Mouse (Mus musculus) urinary bladder, postnatal 4 days (tissue): ENCODE measurements at regions not wholly inside any gene's neighbourhood (a gene's known extent, or its start where the extent isn't known, plus 50 kb on each side); places are given as distances from the start of the nearest gene placed in this dataset.

Experiments used
- DNase-seq, 2 experiments: peaks; one replicate each; pipeline ENCODE4 v3.0.0; 2021 to 2022; ENCODE audit warnings: low spot score in 2 of 2

- no peak for DNase-seq
Measured at GRCm38 (mm10) chr2:128368534-128369273, 222.3 kb upstream of the Spdye4c start.

DNA sequence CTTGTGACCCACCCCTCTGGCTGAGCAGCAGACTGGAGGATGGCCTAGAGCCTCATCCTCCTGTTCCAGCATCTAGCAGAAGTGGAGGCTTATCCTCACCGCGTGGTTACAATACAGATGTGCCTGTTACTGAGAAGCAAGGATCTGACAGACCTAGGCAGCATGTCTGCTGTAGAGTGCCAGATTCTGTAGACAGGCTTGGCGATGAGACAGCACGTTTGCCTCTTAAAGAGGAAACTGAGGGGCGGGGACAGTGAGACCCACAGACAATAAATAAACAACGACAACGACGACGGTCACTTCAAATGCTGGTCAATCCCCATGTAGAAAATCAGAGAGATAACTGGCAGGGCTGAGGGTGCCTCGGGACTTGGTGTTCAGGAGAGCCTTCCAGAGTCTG lies 220.2 kb upstream of the Spdye4c start:
- no peak for DNase-seq

DNA sequence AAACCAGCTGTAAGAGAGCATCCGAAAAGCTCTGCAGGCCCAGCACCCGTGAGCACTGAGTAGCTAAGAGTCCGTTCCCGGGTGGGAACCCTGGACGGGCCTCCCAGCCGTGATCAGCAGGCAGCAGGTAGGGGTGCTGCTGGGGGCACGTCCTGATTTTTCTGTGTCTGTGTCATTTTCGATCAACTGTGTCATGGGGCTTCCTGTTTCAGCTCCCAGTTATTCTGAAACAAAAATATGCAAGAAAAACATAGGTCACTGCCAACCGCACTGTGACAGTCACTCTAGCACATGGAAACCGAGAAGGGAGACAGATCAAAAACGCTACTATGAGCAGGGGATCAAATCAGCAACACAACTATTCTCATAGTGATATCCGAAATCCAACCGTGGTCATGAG lies 218.8 kb upstream of the Spdye4c start:
- no peak for DNase-seq

GRCm38 (mm10) chr2:128373363-128374252 lies 217.4 kb upstream of the Spdye4c start:
- no peak for DNase-seq

DNA sequence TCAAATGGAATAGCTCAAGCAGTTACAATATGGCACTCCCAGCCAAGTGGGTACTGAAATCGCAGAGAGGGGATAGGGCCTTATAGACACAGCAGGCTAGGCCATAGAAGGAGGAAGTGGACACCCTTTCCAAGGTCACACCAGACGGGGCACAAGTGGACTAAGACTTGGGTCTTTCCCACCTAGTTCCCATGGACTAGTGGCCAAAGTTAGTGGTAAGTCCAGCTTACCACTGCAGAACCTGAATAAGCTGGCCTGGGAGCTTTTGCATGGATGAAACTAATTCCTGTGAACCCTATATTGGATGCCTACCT lies 216.8 kb upstream of the Spdye4c start:
- DNase-seq = no peak

DNA sequence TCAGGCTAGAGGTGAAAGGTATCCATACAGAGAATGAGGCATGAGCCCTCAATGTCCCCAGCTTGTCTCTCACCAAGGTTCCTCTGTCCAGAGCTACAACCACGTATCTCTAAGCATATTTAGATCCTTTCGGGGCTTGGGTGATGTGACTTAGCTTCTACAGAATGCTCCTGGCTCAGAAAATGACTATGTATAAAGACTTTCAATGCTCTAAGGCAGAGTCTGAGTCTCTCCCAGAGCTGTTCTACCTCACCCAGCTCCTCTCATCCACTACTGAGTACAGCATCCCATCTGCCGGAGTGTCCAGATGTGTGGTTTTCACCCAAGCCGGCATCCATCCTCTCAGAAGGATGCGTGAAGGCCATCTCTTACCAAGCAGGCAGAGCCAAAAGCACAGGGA lies 216.1 kb upstream of the Spdye4c start:
- DNase-seq = no peak

DNA sequence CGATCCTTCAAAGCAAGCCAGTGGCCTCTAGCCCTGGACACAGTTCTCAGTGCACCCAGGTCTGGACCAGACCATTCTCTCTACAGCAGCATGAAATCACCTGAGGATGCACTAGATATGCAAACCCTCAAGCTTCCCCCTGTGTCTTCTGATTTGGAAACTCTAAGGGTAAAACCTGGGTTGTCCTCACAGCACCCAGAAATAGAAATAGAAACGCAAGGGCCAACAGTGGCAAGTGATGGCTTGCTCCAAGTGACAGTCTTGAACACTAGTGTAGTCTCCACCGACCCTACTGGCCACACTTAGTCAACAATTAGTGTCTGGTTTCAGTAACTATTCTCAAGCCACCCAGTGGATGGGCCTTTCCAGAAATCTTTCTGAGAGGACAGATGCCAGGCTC lies 215.2 kb upstream of the Spdye4c start:
- DNase-seq = no peak

GRCm38 (mm10) chr2:128377176-128377575 lies 213.8 kb upstream of the Spdye4c start:
- no peak for DNase-seq

DNA sequence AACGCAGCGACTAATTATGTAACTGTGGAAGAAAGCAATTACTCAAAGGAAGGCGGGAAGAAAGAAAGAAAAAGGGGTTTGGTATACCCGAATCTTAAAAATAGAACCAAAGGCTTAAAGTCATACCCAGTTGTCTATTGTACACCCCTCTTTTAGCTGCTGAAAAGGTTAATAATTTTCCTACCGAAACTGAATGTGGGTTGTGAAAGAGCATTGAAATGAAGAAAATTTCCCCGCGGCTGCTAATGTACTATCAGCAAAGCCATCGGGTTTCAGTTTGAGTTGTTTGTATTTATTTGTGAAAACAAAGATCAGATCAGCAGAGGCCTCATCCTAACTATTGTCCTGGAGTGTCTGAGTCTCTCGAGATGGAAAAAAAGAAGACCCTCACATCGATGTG lies 213.3 kb upstream of the Spdye4c start:
- no peak for DNase-seq

GRCm38 (mm10) chr2:128378456-128378855 lies 212.6 kb upstream of the Spdye4c start:
- no peak for DNase-seq

GRCm38 (mm10) chr2:128379151-128379550 lies 211.9 kb upstream of the Spdye4c start:
- no peak for DNase-seq

DNA sequence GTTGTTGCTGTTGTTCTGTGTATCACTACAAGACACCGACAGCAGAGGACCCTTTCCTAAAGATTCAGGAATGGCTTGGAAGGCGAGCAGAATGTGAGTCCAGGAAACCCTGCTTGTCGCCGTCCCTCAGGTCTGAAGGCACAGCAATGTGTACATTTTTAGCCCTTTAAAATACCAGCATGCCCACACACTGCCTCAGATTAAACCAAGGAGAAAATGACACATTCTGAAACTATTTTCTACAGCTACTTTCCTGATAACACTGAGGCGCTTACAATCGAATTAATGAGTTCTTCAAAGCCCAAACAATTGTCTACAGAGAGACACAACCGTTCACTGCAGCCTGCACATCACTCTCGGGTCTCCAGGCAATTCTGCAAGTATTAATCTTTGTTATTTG lies 211.5 kb upstream of the Spdye4c start:
- no peak for DNase-seq

DNA sequence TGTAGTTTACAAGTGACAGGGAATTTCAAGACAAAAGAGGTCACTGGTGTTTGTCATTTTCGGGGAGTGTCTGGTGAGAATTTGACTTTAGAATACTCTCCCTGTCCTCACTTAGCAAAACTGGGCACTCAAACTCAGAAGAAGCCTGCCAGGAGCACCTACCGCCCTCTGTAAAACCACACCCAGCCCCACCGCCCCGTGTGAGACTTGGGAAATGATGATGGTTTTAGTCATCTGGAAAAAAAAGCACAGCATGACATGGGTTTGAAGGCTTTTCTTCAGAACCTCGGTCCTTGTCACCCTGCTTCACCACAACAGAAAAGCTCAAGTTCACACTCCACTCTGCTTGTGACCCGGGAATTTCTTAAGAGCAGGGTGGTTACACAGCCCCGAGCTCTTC lies 210.4 kb upstream of the Spdye4c start:
- no peak for DNase-seq

GRCm38 (mm10) chr2:128381684-128382205 lies 209.3 kb upstream of the Spdye4c start:
- DNase-seq = no peak

- no peak for DNase-seq
Measured at GRCm38 (mm10) chr2:128382473-128382872, 208.5 kb upstream of the Spdye4c start.

DNA sequence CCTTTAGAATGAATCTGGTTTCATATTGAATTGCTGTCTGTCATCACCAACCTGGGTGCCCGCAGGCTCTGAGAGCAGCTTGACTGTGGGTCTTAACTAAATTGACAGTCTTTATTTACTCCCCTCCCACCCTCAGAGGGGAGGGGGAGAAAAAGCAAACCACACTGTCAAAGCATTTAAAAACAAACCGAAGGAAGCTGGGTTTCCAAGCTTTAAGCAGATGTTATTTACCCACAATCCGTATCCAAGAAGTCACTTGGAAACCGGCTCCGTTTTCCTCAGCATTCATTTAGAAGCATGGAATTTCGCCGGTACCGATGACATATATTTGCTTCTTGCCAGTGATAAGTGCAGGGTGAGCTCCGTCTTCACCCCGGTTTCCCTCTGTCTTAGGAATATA lies 206.4 kb upstream of the Spdye4c start:
- no peak for DNase-seq

DNA sequence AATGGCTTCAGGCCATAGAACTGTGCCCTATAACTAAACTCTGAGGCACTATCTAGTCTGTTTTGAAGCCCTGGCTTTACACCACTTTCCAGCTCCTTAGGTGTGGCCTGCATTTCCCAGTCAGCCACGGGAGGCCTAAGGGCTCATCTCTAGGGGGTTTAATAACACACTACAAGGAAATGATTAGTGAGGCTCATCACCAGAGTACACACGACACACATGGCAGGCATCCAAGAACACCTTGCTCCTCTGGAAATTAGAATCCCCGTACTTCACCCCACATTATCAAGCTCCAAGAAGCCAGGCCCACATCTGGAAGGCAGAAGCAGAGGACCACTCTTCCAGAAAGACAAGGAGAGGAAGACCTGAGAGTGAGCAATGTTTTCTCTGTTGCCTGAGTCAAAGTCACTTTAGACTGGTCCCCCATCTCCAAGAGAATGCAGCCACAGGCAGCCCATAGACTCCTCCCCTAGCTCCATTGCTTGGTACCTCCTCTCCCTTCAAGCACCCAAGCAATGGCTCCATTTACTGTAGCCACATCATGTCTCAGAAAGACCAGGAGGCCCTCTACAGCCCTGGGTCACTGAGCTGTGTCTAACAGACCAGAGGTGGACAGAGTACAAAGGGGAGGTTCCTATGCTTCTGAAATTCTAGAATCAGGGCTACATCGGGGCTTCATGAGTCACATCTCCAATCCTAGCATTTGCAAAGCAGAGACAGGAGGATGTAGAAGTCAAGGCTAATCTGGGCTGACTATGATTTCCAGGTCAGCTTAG lies 204.0 kb upstream of the Spdye4c start:
- no peak for DNase-seq

DNA sequence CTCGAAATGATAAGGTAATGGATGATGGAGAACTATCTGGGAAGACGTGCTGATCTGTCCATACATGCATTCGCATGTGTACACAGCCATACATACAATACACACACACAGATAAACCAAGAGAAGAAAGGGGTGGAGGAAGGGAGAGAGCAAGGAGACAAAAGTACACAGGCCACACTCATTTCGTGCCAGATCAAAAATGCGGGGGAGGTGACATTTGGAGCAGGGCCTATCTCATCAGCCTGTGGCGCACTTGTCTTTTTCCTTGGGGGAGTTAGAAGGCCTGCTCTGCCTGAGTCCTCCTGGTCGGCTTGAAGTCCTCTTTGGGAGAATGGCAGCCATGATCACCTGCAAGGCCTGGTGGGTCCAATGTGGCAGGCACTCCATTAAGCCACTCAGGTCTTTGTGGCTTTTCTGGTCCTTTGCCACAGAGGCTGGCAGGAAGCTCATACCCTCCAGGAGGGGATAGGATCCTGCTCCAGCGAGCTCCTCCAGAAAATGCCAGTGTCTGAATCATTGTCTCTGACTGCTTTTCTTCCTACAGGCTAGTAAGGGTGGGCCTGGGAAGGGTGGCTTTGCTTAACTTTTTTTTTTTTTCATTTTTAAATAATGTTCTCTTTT lies 203.0 kb upstream of the Spdye4c start:
- no peak for DNase-seq

- no peak for DNase-seq
Measured at GRCm38 (mm10) chr2:128388883-128389470, 202.0 kb upstream of the Spdye4c start.

- no peak for DNase-seq
Measured at GRCm38 (mm10) chr2:128392344-128392743, 198.7 kb upstream of the Spdye4c start.

DNA sequence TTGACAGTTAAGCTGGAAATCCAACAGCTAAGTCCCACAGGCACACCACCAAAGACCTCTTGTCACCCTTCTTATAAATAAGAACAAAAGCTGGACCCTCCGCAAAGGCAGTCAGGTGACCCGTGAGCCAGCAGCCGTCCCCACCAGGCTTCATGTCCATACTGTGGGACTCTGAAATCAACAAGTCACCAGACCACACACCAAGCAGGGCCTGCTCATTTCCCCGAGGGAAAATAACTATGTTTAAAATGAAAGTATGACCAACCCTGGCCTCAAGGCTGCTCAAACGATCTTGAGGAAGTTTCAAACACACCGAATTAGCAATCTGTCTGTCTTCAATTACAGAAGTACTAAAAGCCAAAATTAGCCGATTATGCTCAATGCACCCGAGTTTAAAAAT lies 197.6 kb upstream of the Spdye4c start:
- DNase-seq = no peak
